Mouse (Mus musculus): ENCODE results near the gene Nynrin. TPM values are rescaled to one million over a fixed set of nuclear protein-coding genes. Genes with fewer than 3 reads are reported as not detected.

The Nynrin gene
- polyA plus RNA-seq, 1 experiment from 2014 or later, result 27.8 TPM

DNA sequence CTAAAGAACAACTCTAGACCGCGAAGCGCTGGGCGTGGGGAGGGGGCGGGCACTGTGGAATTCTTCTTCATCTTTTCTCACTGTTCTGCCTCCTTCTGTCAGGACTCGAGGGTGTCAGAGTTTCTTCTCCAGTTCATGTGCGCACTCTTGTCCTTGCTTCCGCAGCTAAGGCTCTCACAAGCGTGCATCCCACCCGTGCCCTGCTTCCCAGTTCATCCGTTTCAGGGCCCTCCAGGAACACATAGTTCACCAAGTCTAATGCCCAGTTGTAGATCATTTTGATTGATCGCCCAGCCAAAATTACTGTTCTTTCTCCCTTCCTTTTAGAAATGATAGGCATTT is 46.6 kb downstream of the Nynrin start:
- Histone ChIP-seq H3K27me3 (no peaks in the 10 kb centered on the region), H3K9me3 (no peaks in the 10 kb centered on the region), H3K9ac (peak overlapping the region; percentile 77), H3K4me1 (peaks cover 20% of the 10 kb centered on the region), H3K36me3 (peaks cover 32% of the 10 kb centered on the region), H3K4me3 (peak overlapping the region; percentile 47), H3K27ac (peak overlapping the region; percentile 73), H3K4me2 (peak overlapping the region; percentile 74)
- 5% methylated on average over 12 of the region's 12 CpGs for WGBS
- no peak for ATAC-seq (ENCODE audit: insufficient number of reproducible peaks, insufficient read depth, low FRiP score, low TSS enrichment, low read depth)

DNA sequence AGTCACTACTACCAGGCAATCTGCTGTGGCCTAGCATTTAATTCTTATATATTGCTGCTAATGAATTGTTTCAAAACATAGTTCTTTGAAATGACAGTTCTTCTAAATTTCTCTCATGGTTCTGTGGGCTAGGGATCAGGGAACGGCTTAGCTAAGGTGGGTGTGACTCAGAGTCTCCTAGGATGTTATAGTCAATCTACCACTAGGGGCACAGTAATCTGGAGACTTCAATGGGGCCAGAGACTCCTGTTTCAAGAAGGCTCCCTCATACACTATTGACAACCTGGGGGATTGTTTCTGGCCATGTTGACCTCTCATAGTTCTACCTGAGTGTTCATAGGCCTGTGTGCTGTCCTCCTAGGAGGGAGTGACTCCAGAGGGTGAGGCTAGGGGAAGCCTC is 51.7 kb downstream of the Nynrin start:
- H3K36me3 ChIP-seq, result no peaks in the 10 kb centered on the region
- H3K9me3 ChIP-seq, result no peaks in the 10 kb centered on the region
- H3K27ac ChIP-seq, result no peak overlapping the region
- 28% methylated on average over 1 of the region's 1 CpGs for WGBS
- no peaks in the 10 kb centered on the region for H3K27me3 ChIP-seq
- H3K4me3 ChIP-seq, result no peak overlapping the region
- H3K9ac ChIP-seq, result no peak overlapping the region
- peaks cover 8% of the 10 kb centered on the region for H3K4me1 ChIP-seq
- H3K4me2 ChIP-seq, result no peak overlapping the region
- no peak for ATAC-seq (ENCODE audit: insufficient number of reproducible peaks, insufficient read depth, low FRiP score, low TSS enrichment, low read depth)

GRCm38 (mm10) chr14:55913406-55913805 is 59.6 kb downstream of the Nynrin start:
- ATAC-seq (ENCODE audit: insufficient number of reproducible peaks, insufficient read depth, low FRiP score, low TSS enrichment, low read depth), result no peak
- H3K27ac ChIP-seq, result no peak overlapping the region
- no peak overlapping the region for H3K9ac ChIP-seq
- 49% methylated on average over 4 of the region's 4 CpGs for WGBS
- no peak overlapping the region for H3K4me3 ChIP-seq
- no peaks in the 10 kb centered on the region for H3K4me1 ChIP-seq
- H3K36me3 ChIP-seq, result no peaks in the 10 kb centered on the region
- no peak overlapping the region for H3K4me2 ChIP-seq
- no peaks in the 10 kb centered on the region for H3K9me3 ChIP-seq
- no peaks in the 10 kb centered on the region for H3K27me3 ChIP-seq

- Histone ChIP-seq H3K4me1 (peaks cover 11% of the 10 kb centered on the region; the same call in 1 of the 2 replicates), H3K36me3 (no peaks in the 10 kb centered on the region), H3K27me3 (no peaks in the 10 kb centered on the region), H3K4me3 (no peak overlapping the region), H3K9ac (no peak overlapping the region), H3K27ac (no peak overlapping the region), H3K9me3 (no peaks in the 10 kb centered on the region), H3K4me2 (peak overlapping the region; percentile 38)
- 0 out of 2 replicates have a peak, but pooled peaks have one; percentile 46 for ATAC-seq (ENCODE audit: insufficient number of reproducible peaks, insufficient read depth, low FRiP score, low TSS enrichment, low read depth)
- 37% methylated on average over 14 of the region's 14 CpGs for WGBS
These were observed 64.7 kb downstream of the Nynrin start for GRCm38 (mm10) chr14:55918240-55919082.

- H3K36me3 ChIP-seq, result no peaks in the 10 kb centered on the region
- H3K4me3 ChIP-seq, result no peak overlapping the region
- WGBS, result 62% methylated on average over 7 of the region's 7 CpGs
- no peak overlapping the region for H3K27ac ChIP-seq
- no peak overlapping the region for H3K4me2 ChIP-seq
- H3K4me1 ChIP-seq, result peaks cover 11% of the 10 kb centered on the region; the same call in 1 of the 2 replicates
- H3K27me3 ChIP-seq, result no peaks in the 10 kb centered on the region
- no peak for ATAC-seq (ENCODE audit: insufficient number of reproducible peaks, insufficient read depth, low FRiP score, low TSS enrichment, low read depth)
- no peaks in the 10 kb centered on the region for H3K9me3 ChIP-seq
- H3K9ac ChIP-seq, result no peak overlapping the region
These were observed 68.8 kb downstream of the Nynrin start for GRCm38 (mm10) chr14:55922475-55923232.

Other genes starting within 250 kb of the Nynrin start
- gene Rec8, start 236.0 kb upstream of the Nynrin start, polyA plus RNA-seq (2015; fragmentation: Nextera tagmentation; extraction: Ambion mirVana), result 2.0 and 2.8 TPM in 2 replicates
- 95.1 and 111 TPM in 2 replicates for gene Ipo4, start 218.1 kb upstream of the Nynrin start, polyA plus RNA-seq (2015; fragmentation: Nextera tagmentation; extraction: Ambion mirVana)
- 1.7 and 1.8 TPM in 2 replicates for gene Gm49378, start 216.1 kb upstream of the Nynrin start, polyA plus RNA-seq (2015; fragmentation: Nextera tagmentation; extraction: Ambion mirVana)
- gene Tm9sf1, start 210.2 kb upstream of the Nynrin start, polyA plus RNA-seq (2015; fragmentation: Nextera tagmentation; extraction: Ambion mirVana), result 106 and 117 TPM in 2 replicates
- gene Tssk4, start 203.8 kb upstream of the Nynrin start, polyA plus RNA-seq (2015; fragmentation: Nextera tagmentation; extraction: Ambion mirVana), result 1.0 and 1.3 TPM in 2 replicates
- 66.1 and 70.6 TPM in 2 replicates for gene Mdp1, start 193.5 kb upstream of the Nynrin start, polyA plus RNA-seq (2015; fragmentation: Nextera tagmentation; extraction: Ambion mirVana)
- gene Gmpr2, start 182.1 kb upstream of the Nynrin start, polyA plus RNA-seq (2015; fragmentation: Nextera tagmentation; extraction: Ambion mirVana), result 75.2 and 83.5 TPM in 2 replicates
- gene Nedd8, start 181.9 kb upstream of the Nynrin start, polyA plus RNA-seq (2015; fragmentation: Nextera tagmentation; extraction: Ambion mirVana), result 665 and 670 TPM in 2 replicates
- gene Tinf2, start 172.2 kb upstream of the Nynrin start, polyA plus RNA-seq (2015; fragmentation: Nextera tagmentation; extraction: Ambion mirVana), result 38.7 and 46.6 TPM in 2 replicates
- 4.5 and 4.7 TPM in 2 replicates for gene Tgm1, start 140.1 kb upstream of the Nynrin start, polyA plus RNA-seq (2015; fragmentation: Nextera tagmentation; extraction: Ambion mirVana)
- gene Rabggta, start 131.7 kb upstream of the Nynrin start, polyA plus RNA-seq (2015; fragmentation: Nextera tagmentation; extraction: Ambion mirVana), result 27.6 and 32.2 TPM in 2 replicates
- 84.5 and 102 TPM in 2 replicates for gene Dhrs1, start 108.3 kb upstream of the Nynrin start, polyA plus RNA-seq (2015; fragmentation: Nextera tagmentation; extraction: Ambion mirVana)
- gene Nop9, start 108.3 kb upstream of the Nynrin start, polyA plus RNA-seq (2015; fragmentation: Nextera tagmentation; extraction: Ambion mirVana), result 35.5 and 47.6 TPM in 2 replicates
- 0.18 and 1.2 TPM in 2 replicates for gene Cideb, start 95.6 kb upstream of the Nynrin start, polyA plus RNA-seq (2015; fragmentation: Nextera tagmentation; extraction: Ambion mirVana)
- gene Ltb4r2, start 92.6 kb upstream of the Nynrin start, polyA plus RNA-seq (2015; fragmentation: Nextera tagmentation; extraction: Ambion mirVana), result 0.51 and 0.56 TPM in 2 replicates
- 0.58 and 1.1 TPM in 2 replicates for gene Ltb4r1, start 88.0 kb upstream of the Nynrin start, polyA plus RNA-seq (2015; fragmentation: Nextera tagmentation; extraction: Ambion mirVana)
- 20.2 and 21.6 TPM in 2 replicates for gene Adcy4, start 69.9 kb upstream of the Nynrin start, polyA plus RNA-seq (2015; fragmentation: Nextera tagmentation; extraction: Ambion mirVana)
- gene Ripk3, start 65.1 kb upstream of the Nynrin start, polyA plus RNA-seq (2015; fragmentation: Nextera tagmentation; extraction: Ambion mirVana), result 41.1 and 44.4 TPM in 2 replicates
- 156 and 160 TPM in 2 replicates for gene Nfatc4, start 30.9 kb upstream of the Nynrin start, polyA plus RNA-seq (2015; fragmentation: Nextera tagmentation; extraction: Ambion mirVana)
- gene Cbln3, start 30.4 kb downstream of the Nynrin start, polyA plus RNA-seq (2015; fragmentation: Nextera tagmentation; extraction: Ambion mirVana), result 0.28 and 0.30 TPM in 2 replicates
- 21.0 and 22.0 TPM in 2 replicates for gene Khnyn, start 30.9 kb downstream of the Nynrin start, polyA plus RNA-seq (2015; fragmentation: Nextera tagmentation; extraction: Ambion mirVana)
- gene Sdr39u1, start 46.3 kb downstream of the Nynrin start, polyA plus RNA-seq (2015; fragmentation: Nextera tagmentation; extraction: Ambion mirVana), result 79.8 and 85.5 TPM in 2 replicates
- 12.4 and 28.3 TPM in 2 replicates for gene Cma1, start 90.7 kb downstream of the Nynrin start, polyA plus RNA-seq (2015; fragmentation: Nextera tagmentation; extraction: Ambion mirVana)
- 0.29 TPM in 1 of 2 replicates, not detected in the other for gene Cma2, start 97.0 kb downstream of the Nynrin start, polyA plus RNA-seq (2015; fragmentation: Nextera tagmentation; extraction: Ambion mirVana)
- not detected in 2 replicates for gene Mcpt1, start 164.0 kb downstream of the Nynrin start, polyA plus RNA-seq (2015; fragmentation: Nextera tagmentation; extraction: Ambion mirVana)
- gene Mcpt9, start 176.5 kb downstream of the Nynrin start, polyA plus RNA-seq (2015; fragmentation: Nextera tagmentation; extraction: Ambion mirVana), result not detected in 2 replicates
- 0.39 and 0.41 TPM in 2 replicates for gene Mcpt2, start 188.0 kb downstream of the Nynrin start, polyA plus RNA-seq (2015; fragmentation: Nextera tagmentation; extraction: Ambion mirVana)
- 1.1 TPM in 1 of 2 replicates, not detected in the other for gene Mcpt4, start 208.3 kb downstream of the Nynrin start, polyA plus RNA-seq (2015; fragmentation: Nextera tagmentation; extraction: Ambion mirVana)
- 0.44 and 0.48 TPM in 2 replicates for gene Mcpt8, start 231.3 kb downstream of the Nynrin start, polyA plus RNA-seq (2015; fragmentation: Nextera tagmentation; extraction: Ambion mirVana)
- 0.36 TPM in 1 of 2 replicates, not detected in the other for gene Ctsg, start 248.6 kb downstream of the Nynrin start, polyA plus RNA-seq (2015; fragmentation: Nextera tagmentation; extraction: Ambion mirVana)

Data from embryonic facial prominence, embryonic 13.5 days (tissue).